Mouse (Mus musculus) kidney, postnatal 36 days (tissue): Measurements from ENCODE around the gene Gm20708.
"Not testable (repeated sequence)": the region's sequence is repeated elsewhere in the genome, so short reads cannot be mapped to it uniquely, and the experiment has no call there.

Source experiments
- DNase-seq, 2 experiments: peaks; one replicate each; pipeline ENCODE4 v3.0.0; 2021 to 2022; ENCODE audit warnings: mixed read lengths in 2 of 2

Gm20708 gene

DNA sequence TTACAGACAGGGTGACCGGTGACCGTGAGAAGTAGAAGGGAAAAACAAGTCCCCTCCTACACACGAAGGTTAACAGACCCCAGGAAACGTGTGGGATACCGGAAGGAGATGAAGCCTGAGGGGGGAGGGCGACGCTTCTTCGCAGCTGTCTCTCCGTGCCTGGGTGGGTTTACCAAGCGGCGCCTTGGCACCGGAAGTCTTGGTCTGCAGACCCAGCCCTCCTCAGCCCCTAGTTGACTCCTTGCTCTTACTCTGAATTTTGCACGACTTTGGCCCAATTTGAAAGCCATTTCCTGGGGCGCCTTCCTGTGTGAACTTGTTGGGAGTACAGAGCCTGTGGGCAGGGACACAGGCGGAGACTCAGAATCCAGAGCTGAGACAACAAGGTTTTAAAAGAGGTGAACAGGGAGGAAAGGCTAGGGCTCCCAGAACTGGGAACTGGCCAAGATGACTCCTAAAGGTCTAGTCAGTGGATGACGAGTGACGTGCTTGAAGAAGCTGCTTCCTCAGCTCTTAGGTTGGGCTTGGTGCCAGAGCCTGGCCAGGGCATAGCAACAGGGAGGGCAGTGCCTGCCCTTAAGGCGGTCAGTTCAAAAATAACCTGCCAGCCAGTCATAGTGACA lies 28.2 kb upstream of the Gm20708 start:
- DNase-seq: peak; percentile 92 to 94

- peak; percentile 61 to 67 for DNase-seq
These were observed 27.3 kb upstream of the Gm20708 start, which contains the start of the genes Tmc8 and Tmc6 for GRCm38 (mm10) chr11:117781993-117782704. TSS of gene Tmc8 (plus strand) at chr11:117782076. TSS of gene Tmc6 (minus strand) at chr11:117782198.

- no peak for DNase-seq
These were observed 26.8 kb upstream of the Gm20708 start for GRCm38 (mm10) chr11:117782705-117783034.

DNA sequence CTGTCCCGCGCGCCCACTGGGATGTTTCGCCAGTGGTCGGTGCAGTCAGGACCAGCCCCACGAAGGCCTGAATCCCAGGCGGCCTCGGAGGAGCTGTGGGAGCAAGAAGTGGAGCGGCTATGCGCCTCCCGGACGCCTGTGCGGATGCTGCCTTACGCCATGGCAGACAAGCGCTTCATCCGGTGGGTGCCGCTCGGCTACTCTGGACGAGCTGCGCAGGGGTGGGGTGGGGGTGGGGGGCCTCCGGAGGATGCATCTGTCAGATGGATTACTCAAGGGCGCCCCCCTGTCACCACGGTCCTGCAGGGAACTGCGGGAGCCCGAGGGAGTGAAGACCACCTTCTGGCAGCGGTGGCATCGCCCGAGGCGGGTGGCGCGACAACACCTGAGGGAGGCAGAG lies 26.4 kb upstream of the Gm20708 start:
- peak; percentile 56 to 71 for DNase-seq

DNA sequence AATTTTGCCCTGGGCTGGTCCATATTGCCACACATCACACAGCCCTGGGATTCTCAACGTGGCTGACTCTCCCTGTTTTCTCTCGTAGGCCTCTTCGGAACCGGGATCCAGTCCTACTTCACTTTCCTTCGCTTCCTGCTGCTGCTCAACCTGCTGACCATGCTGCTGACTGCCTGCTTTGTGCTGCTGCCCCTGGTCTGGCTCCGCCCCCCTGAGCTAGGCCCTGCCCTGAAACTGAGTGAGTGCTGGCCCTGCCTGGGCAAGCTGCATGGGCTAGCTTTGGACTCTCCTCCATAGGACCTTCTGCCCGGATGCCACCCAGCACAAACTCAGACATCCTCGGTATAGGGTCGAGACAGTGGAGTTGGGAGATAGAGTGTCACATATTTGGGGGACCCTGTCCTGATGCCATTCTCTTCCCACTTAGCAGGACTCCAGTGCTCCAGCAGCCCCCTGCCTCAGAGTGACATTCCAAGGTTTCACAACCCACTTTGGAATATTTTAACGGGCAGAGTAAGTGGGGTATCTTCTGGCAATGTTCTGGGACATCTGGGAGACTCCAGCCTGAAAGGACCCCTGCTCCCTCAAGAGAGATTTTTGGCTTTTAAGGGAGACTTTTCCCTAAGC lies 25.7 kb upstream of the Gm20708 start:
- peak; percentile 58 to 71 for DNase-seq

DNA sequence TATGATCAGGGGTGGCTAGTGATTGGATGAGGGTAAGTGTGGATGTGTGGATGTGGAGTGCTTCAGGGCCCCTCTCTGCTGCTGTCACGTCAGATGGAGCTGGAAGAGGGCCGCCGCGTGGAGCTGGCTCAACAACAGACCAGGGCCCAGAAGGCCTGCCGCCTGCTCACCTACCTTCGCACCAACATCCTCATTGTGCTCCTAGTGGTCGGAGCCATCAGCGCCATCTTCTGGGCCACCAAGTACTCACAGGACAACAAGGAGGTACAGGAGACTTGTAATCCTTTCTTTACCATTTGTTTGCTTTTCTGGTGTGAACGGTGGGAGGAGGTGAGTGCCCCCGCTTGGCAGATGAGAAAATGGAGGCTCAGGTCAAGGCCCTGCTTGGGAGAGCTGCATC lies 23.2 kb upstream of the Gm20708 start:
- DNase-seq: peak; percentile 76 to 87

GRCm38 (mm10) chr11:117788481-117788880 lies 21.0 kb upstream of the Gm20708 start:
- not testable (repeated sequence) for DNase-seq

DNA sequence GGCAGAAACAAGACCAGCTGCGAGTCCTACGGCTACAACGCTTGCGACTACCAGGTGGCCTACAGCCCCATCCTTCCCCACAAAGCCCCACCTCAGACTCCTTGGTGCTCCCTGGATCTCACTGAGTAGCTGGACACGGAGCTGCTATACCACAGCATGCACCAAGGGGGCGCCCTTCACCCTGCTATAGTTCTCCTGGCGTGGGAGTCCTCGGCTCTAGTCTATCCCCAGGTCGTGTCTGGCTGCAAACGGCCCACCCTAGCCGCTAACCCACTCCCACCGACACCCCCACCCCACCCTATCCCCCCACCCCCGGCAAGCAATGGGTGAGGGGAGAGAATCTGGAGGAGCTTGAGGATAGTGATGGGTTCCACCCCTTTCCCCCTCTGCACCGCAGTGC lies 19.2 kb upstream of the Gm20708 start:
- peak; percentile 67 to 85 for DNase-seq

DNA sequence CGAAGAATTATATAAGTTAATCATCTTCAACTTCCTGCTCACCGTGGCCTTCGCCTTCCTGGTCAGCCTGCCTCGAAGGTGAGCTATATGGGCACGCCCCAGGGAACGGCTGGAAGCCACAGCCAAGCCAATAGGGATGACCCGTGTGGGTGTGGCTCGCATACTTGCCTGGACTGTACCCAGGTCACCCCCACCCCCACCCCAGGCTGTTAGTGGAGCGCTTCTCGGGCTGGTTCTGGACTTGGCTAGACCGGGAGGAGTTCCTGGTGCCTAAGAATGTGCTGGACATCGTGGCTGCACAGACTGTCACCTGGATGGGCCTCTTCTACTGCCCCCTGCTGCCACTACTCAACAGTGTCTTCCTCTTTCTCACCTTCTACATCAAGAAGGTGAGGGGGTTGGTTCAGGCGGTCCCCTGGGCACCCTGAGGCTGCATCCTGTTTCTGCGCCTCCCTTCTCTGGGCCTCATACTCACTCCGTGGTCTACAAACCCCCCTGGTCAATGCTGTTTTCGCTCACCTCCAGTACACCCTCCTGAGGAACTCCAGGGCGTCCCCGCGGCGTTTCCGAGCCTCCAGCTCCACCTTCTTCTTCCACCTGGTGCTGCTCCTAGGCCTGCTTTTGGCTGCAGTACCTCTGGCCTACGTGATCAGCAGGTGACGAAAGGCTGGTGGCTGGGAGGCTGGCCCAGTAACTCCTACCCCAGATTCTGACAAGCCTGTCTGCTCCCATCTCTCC lies 18.6 kb upstream of the Gm20708 start:
- DNase-seq: peak; percentile 59 to 63

DNA sequence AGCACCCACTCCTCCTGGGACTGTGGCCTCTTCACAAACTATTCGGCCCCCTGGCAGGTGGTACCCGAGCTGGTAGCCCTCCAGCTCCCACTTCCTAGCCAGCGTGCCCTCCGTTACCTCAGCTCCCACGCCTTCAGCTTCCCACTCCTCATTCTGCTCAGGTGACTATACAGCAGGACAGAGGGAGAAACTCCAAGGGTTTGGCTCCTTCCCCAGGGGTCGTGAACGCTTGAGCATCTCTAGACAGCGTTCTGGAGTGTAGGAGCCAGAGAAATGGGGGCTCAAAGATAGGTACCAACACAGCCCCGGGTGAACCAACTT lies 18.1 kb upstream of the Gm20708 start:
- no peak for DNase-seq

GRCm38 (mm10) chr11:117792281-117792888 lies 17.1 kb upstream of the Gm20708 start:
- peak; percentile 88 to 92 for DNase-seq

- no peak for DNase-seq
These were observed 15.4 kb upstream of the Gm20708 start for GRCm38 (mm10) chr11:117794035-117794551.

DNA sequence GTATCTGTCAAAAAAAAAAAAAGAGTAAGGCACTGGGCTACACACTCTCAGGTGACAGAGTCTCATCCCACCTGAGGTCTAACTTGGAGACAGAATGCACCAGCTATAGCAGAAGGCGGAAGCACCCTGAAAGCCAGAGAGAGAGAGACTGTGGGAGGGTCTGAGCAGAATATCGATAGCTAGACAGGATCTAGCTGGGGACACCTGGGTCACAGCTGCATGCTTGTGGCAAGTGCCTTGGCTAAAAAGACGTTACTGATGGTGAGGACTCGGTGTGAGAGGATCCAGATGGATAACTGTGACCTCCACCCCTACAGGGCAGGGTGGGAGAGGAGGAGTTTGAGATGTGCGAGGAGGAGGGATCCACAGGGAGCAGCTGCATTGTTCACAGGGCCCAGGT lies 12.5 kb upstream of the Gm20708 start:
- DNase-seq: no peak

- DNase-seq: no peak
These were observed 11.8 kb upstream of the Gm20708 start, which contains the start of gene 6030468B19Rik for GRCm38 (mm10) chr11:117797511-117798159. TSS of gene 6030468B19Rik (plus strand) at chr11:117797660.

- no peak for DNase-seq
These were observed 11.3 kb upstream of the Gm20708 start for GRCm38 (mm10) chr11:117798160-117798541.

- peak in 1 of 2 experiments; percentile 41 for DNase-seq
These were observed 10.3 kb upstream of the Gm20708 start for GRCm38 (mm10) chr11:117799174-117799573.

DNA sequence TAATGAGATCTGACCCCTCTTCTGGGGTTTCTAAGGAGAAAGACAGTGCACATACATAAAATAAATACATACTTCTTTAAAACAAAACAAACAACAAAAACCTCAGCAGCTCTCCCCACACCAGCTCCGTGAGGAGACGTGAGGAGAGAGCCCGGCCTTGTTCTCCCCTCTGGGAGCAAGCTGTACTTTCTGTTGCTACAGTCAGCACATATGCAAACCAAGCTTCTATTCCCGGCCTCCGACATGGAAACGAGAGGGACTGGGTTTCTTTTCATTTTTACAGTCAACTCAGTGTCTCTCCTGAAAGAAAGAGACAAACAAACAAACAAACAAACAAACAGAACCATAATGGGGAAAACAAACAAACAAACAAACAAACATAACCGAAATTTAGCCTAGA lies 9.4 kb upstream of the Gm20708 start:
- no peak for DNase-seq

- DNase-seq: no peak
These were observed 7.8 kb upstream of the Gm20708 start for GRCm38 (mm10) chr11:117801650-117802049.

- DNase-seq: no peak
These were observed 6.2 kb upstream of the Gm20708 start for GRCm38 (mm10) chr11:117803166-117803688.

DNA sequence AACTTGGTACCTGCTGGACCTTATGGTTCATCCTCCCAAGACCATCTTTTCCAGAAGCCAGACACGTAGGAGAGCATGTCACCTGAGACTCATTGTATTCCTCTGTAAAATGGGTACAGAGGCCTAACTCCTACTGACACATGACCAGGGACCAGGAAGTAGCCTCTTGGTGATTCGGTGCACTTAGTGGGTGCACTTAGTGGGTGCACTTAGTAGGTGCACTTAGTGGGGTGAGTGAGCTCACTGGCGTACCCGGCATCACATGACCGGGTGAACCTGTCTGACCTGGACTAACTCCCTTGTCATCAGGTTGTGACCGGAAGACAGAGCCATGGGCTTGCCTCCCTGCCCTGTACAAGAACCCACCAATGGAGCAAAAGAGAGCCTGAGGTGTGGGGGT lies 2.7 kb upstream of the Gm20708 start:
- DNase-seq: no peak

GRCm38 (mm10) chr11:117810401-117811046 lies 1.1 kb downstream of the Gm20708 start:
- DNase-seq: peak; percentile 96 to 98
